Mouse (Mus musculus) forebrain, embryonic 16.5 days (tissue): ENCODE measurements around the gene Lgals2. TPM values are rescaled to one million over a fixed set of nuclear protein-coding genes. Genes with fewer than 3 reads are reported as not detected.

Experiments used
- ATAC-seq: fragments of 200-750 bp; cut with Nextera tagmentation; 2 replicates; pipeline ENCODE4 v1.8.0; 2017; ENCODE audit warnings: mild to moderate bottlenecking, moderate library complexity
- H3K27ac ChIP-seq: fragments of 300-500 bp; sonication (generic); 2 replicates; pipeline ENCODE4 v1.5.1; 2014; ENCODE audit warnings: low read length, control low read depth
- H3K27me3 ChIP-seq: fragments of 300-500 bp; sonication (generic); replicated peaks from 2 replicates; pipeline ENCODE4 v1.6.1; 2014; ENCODE audit warnings: low read length; ENCODE audit not compliant: control insufficient read depth, insufficient read depth
- H3K36me3 ChIP-seq: fragments of 300-500 bp; sonication (generic); 2 replicates; pipeline ENCODE4 v1.6.1; 2014; ENCODE audit not compliant: control insufficient read depth, insufficient read depth
- H3K4me1 ChIP-seq: fragments of 300-500 bp; sonication (generic); replicated peaks from 2 replicates; pipeline ENCODE4 v1.6.1; 2014; ENCODE audit warnings: low read length; ENCODE audit not compliant: control insufficient read depth, insufficient read depth
- H3K4me2 ChIP-seq: fragments of 300-500 bp; sonication (generic); 2 replicates; pipeline ENCODE4 v1.6.1; 2014; ENCODE audit warnings: mild to moderate bottlenecking, low read length, control low read depth
- H3K4me3 ChIP-seq: fragments of 300-500 bp; sonication (generic); replicated peaks from 2 replicates; pipeline ENCODE4 v1.5.1; 2014; ENCODE audit warnings: mild to moderate bottlenecking, low read length, control low read depth
- H3K9ac ChIP-seq: fragments of 300-500 bp; sonication (generic); replicated peaks from 2 replicates; pipeline ENCODE4 v1.6.1; 2014; ENCODE audit warnings: low read depth, low read length, control low read depth
- H3K9me3 ChIP-seq: fragments of 300-500 bp; sonication (generic); 2 replicates; pipeline ENCODE4 v1.6.1; 2016; ENCODE audit warnings: low read length; ENCODE audit not compliant: control insufficient read depth
- WGBS: fragments of 180-500 bp; shearing (Covaris S2); extraction: QIAGEN DNeasy Blood & Tissue Kit; methylation state at CpG from one replicate; pipeline ENCODE4 v1.1.7; 2014; 5-methylcytosine and 5-hydroxymethylcytosine counted together
- polyA plus RNA-seq: library from polyadenylated mRNA; unstranded; fragments of >200 nt; fragmentation: Nextera tagmentation; extraction: Ambion mirVana; gene quantifications from 2 replicates; pipeline ENCODE4 v1.2.1, GENCODE M21; 2015

Lgals2 gene
- polyA plus RNA-seq, 1 experiment from 2014 or later: not detected

- WGBS: 91% methylated on average over 4 of the region's 4 CpGs
- no peak for ATAC-seq
- Histone ChIP-seq H3K4me2 (no peak overlapping the region), H3K9ac (no peak overlapping the region), H3K9me3 (no peaks in the 10 kb centered on the region), H3K4me1 (no peaks in the 10 kb centered on the region), H3K4me3 (no peak overlapping the region), H3K36me3 (no peaks in the 10 kb centered on the region), H3K27me3 (no peaks in the 10 kb centered on the region), H3K27ac (no peak overlapping the region)
Measured at GRCm38 (mm10) chr15:78813603-78814002, 41.7 kb downstream of the Lgals2 start.

- WGBS: 73% methylated on average over 9 of the region's 9 CpGs
- Histone ChIP-seq H3K9me3 (no peaks in the 10 kb centered on the region), H3K4me3 (no peak overlapping the region), H3K9ac (no peak overlapping the region), H3K27me3 (no peaks in the 10 kb centered on the region), H3K4me2 (no peak overlapping the region), H3K36me3 (no peaks in the 10 kb centered on the region), H3K4me1 (no peaks in the 10 kb centered on the region), H3K27ac (no peak overlapping the region)
- no peak for ATAC-seq
Measured at GRCm38 (mm10) chr15:78810146-78810545, 45.2 kb downstream of the Lgals2 start.

- 71% methylated on average over 9 of the region's 9 CpGs for WGBS
- Histone ChIP-seq H3K4me2 (no peak overlapping the region), H3K9ac (no peak overlapping the region), H3K4me1 (no peaks in the 10 kb centered on the region; the same call in 1 of the 2 replicates), H3K36me3 (no peaks in the 10 kb centered on the region), H3K4me3 (no peak overlapping the region), H3K27me3 (no peaks in the 10 kb centered on the region), H3K9me3 (no peaks in the 10 kb centered on the region), H3K27ac (no peak overlapping the region)
- no peak for ATAC-seq
Measured at GRCm38 (mm10) chr15:78809739-78810138, 45.6 kb downstream of the Lgals2 start.

DNA sequence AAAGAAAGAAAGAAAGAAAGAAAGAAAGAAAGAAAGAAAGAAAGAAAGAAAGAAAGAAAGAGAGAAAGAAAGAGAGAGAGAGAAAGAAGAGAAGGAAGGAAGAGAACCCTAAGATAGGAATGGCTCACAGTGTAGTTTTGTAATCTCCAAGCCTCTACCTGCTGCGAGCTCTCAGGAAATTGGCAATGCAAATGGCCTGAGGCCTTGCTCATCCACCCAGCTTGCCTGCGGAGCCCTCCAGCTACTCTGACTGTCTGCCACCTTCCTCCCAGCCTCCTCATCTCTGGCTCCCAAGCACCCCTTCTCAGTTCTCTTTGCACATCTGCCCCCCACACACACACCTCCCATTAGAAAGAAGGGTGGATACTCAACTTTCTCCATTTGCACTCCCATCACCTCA lies 46.3 kb downstream of the Lgals2 start:
- 73% methylated on average over 2 of the region's 2 CpGs for WGBS
- H3K4me3 ChIP-seq: no peak overlapping the region
- no peak overlapping the region for H3K27ac ChIP-seq
- no peaks in the 10 kb centered on the region for H3K27me3 ChIP-seq
- H3K36me3 ChIP-seq: no peaks in the 10 kb centered on the region
- no peak for ATAC-seq
- H3K9me3 ChIP-seq: no peaks in the 10 kb centered on the region
- H3K4me2 ChIP-seq: no peak overlapping the region
- H3K4me1 ChIP-seq: peaks cover 6% of the 10 kb centered on the region
- no peak overlapping the region for H3K9ac ChIP-seq

GRCm38 (mm10) chr15:78807141-78807540 lies 48.2 kb downstream of the Lgals2 start:
- peaks cover 6% of the 10 kb centered on the region; the same call in 1 of the 2 replicates for H3K27me3 ChIP-seq
- WGBS: 73% methylated on average over 3 of the region's 3 CpGs
- H3K4me1 ChIP-seq: peaks cover 20% of the 10 kb centered on the region
- no peak overlapping the region for H3K4me2 ChIP-seq
- no peak overlapping the region for H3K4me3 ChIP-seq
- H3K9me3 ChIP-seq: no peaks in the 10 kb centered on the region
- no peak for ATAC-seq
- H3K9ac ChIP-seq: no peak overlapping the region
- H3K36me3 ChIP-seq: no peaks in the 10 kb centered on the region
- H3K27ac ChIP-seq: no peak overlapping the region

DNA sequence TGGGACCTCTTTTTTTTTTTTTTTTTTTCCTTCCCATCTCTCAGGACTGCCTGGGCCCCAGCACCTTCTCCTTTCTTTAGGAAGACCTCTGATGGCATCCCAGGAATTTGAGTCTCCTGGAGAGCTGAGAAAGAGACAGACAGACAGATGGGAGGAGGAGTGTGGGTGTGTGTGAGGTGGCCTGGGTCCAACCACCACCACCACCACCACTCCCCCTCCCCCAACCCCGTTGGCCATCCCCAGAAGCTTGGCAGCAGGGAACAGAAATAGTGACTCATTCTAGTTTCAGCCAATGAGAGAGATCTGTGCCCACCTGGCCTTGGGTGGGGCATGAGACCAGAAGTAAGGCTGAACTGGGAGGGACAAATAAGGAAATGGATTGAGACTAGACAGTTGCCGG lies 48.7 kb downstream of the Lgals2 start:
- 39% methylated on average over 2 of the region's 2 CpGs for WGBS
- no peak for ATAC-seq
- Histone ChIP-seq H3K9ac (no peak overlapping the region), H3K4me2 (no peak overlapping the region), H3K4me3 (no peak overlapping the region), H3K9me3 (no peaks in the 10 kb centered on the region), H3K27ac (no peak overlapping the region), H3K27me3 (peaks cover 9% of the 10 kb centered on the region; the same call in 1 of the 2 replicates), H3K4me1 (peaks cover 23% of the 10 kb centered on the region), H3K36me3 (no peaks in the 10 kb centered on the region)

- Histone ChIP-seq H3K9ac (no peak overlapping the region), H3K36me3 (no peaks in the 10 kb centered on the region), H3K9me3 (no peaks in the 10 kb centered on the region), H3K27me3 (peaks cover 20% of the 10 kb centered on the region), H3K4me1 (peaks cover 23% of the 10 kb centered on the region), H3K4me2 (no peak overlapping the region), H3K27ac (no peak overlapping the region), H3K4me3 (no peak overlapping the region)
- 76% methylated on average over 2 of the region's 2 CpGs for WGBS
- no peak for ATAC-seq
Measured at GRCm38 (mm10) chr15:78805351-78805750, 50.0 kb downstream of the Lgals2 start.

GRCm38 (mm10) chr15:78804326-78804725 lies 51.0 kb downstream of the Lgals2 start:
- Histone ChIP-seq H3K27me3 (peaks cover 20% of the 10 kb centered on the region), H3K4me3 (no peak overlapping the region), H3K4me2 (no peak overlapping the region), H3K4me1 (peaks cover 23% of the 10 kb centered on the region), H3K27ac (no peak overlapping the region), H3K36me3 (no peaks in the 10 kb centered on the region), H3K9me3 (no peaks in the 10 kb centered on the region), H3K9ac (no peak overlapping the region)
- no peak for ATAC-seq
- 7% methylated on average over 6 of the region's 6 CpGs for WGBS

DNA sequence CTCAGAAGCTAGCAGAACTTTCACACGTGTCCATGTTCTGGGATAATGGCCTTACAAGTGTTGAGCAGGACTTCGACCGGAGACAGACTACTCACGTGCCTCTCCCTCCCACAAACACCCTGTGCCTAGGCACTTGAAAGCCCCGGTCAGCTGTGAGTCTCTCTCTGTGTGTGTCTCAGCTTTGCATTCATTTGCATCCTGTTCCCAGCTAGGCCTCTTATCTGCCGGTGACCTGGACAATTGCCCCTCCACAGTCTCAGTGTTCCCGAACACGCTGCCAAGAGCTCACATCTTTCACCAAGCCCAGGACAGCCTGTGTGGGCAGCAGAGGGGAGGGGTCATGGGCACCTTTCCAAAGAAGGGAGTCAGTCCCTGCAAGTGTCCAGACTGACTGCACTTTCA lies 51.8 kb downstream of the Lgals2 start:
- Histone ChIP-seq H3K27me3 (peaks cover 20% of the 10 kb centered on the region), H3K9me3 (no peaks in the 10 kb centered on the region), H3K4me1 (peaks cover 26% of the 10 kb centered on the region), H3K9ac (no peak overlapping the region), H3K4me3 (no peak overlapping the region), H3K27ac (no peak overlapping the region), H3K4me2 (no peak overlapping the region), H3K36me3 (no peaks in the 10 kb centered on the region)
- ATAC-seq: no peak
- 4% methylated on average over 8 of the region's 8 CpGs for whole genome bisulfite sequencing

DNA sequence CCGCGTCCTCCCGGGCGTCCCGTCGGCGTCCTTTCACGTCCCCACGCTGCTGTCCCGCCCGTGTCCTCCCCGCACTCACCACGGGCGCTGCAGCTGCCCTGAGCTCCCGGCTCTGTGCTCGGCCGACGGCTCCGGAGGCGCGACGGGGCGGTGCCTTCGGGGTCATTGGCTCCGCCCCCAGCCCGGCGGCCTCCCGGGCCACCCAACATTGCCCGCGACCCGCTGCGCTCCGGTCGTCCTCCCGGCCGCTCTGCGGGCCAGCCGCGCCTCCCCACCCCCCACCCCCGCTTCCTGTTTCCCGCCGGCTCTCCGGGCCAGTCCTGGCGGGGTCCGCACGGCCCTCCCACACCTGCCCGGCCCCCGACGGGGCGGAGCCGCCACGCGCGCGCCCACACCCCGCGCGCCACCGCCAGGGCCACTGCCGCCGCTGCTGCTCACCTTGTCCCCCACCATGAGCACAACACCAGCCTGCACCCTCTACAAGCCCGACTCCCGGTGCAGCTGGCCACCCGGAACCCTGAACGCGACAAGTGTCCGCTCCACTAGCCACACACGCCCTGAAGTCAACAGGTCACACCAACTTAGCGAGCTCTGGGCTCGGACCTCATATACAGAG lies 52.4 kb downstream of the Lgals2 start, which contains the start of gene Card10:
TSS of gene Card10 (minus strand) at position 267 of the 616 bp plus-strand sequence.
- no peak within 1 kb of the TSS for H3K27ac ChIP-seq
- H3K9ac ChIP-seq: peak within 1 kb of the TSS; percentile 62
- H3K9me3 ChIP-seq: no peaks in the 10 kb centered on the region
- no peaks in the 10 kb centered on the region for H3K36me3 ChIP-seq
- H3K4me3 ChIP-seq: peak within 1 kb of the TSS; percentile 52
- H3K4me1 ChIP-seq: peaks cover 26% of the 10 kb centered on the region
- peak within 1 kb of the TSS; percentile 88 for H3K4me2 ChIP-seq
- peaks cover 20% of the 10 kb centered on the region for H3K27me3 ChIP-seq
- ATAC-seq: peak; percentile 53; the same call in 1 of the 2 replicates
- WGBS: 1% methylated on average over 64 of the region's 70 CpGs
